Mouse (Mus musculus): Measurements from ENCODE around the gene Otop3.

The Otop3 gene

GRCm38 (mm10) chr11:115318245-115319027 is 16.1 kb upstream of the Otop3 start:
- intact Hi-C loops (cut with DNase I) = loop anchor here (1.0 kb wide), 1 partner anchor 11 kb away; the partner anchor contains the start of gene Otop2

- intact Hi-C loops (cut with DNase I) = no loop called here
Observed at GRCm38 (mm10) chr11:115319704-115320383, 14.7 kb upstream of the Otop3 start.

GRCm38 (mm10) chr11:115321906-115322693 is 12.4 kb upstream of the Otop3 start, which contains the start of gene Ush1g:
TSS of gene Ush1g (minus strand) at chr11:115322041.
- intact Hi-C loops (cut with DNase I) = loop anchor here (2.0 kb wide), 1 partner anchor 33 kb away; no protein-coding TSS in a partner anchor

GRCm38 (mm10) chr11:115323354-115323753 is 11.2 kb upstream of the Otop3 start:
- intact Hi-C loops (cut with DNase I) = loop anchor here (2.0 kb wide), 1 partner anchor 31 kb away; no protein-coding TSS in a partner anchor

- intact Hi-C loops (cut with DNase I) = no loop called here
Observed at GRCm38 (mm10) chr11:115326730-115327129, 7.8 kb upstream of the Otop3 start.

GRCm38 (mm10) chr11:115329339-115329738 is 5.2 kb upstream of the Otop3 start:
- intact Hi-C loops (cut with DNase I) = no loop called here

GRCm38 (mm10) chr11:115335223-115335622 is 692 bp downstream of the Otop3 start:
- intact Hi-C loops (cut with DNase I) = no loop called here

GRCm38 (mm10) chr11:115336115-115336514 is 1.6 kb downstream of the Otop3 start:
- intact Hi-C loops (cut with DNase I) = no loop called here

- intact Hi-C loops (cut with DNase I) = no loop called here
Observed at GRCm38 (mm10) chr11:115337350-115337749, 2.8 kb downstream of the Otop3 start.

- intact Hi-C loops (cut with DNase I) = no loop called here
Observed at GRCm38 (mm10) chr11:115337826-115338225, 3.3 kb downstream of the Otop3 start.

GRCm38 (mm10) chr11:115341246-115341645 is 6.7 kb downstream of the Otop3 start:
- intact Hi-C loops (cut with DNase I) = no loop called here

- intact Hi-C loops (cut with DNase I) = no loop called here
Observed at GRCm38 (mm10) chr11:115341866-115342265, 7.3 kb downstream of the Otop3 start.

- intact Hi-C loops (cut with DNase I) = no loop called here
Observed at GRCm38 (mm10) chr11:115344967-115345366, 10.4 kb downstream of the Otop3 start.

- intact Hi-C loops (cut with DNase I) = no loop called here
Observed at GRCm38 (mm10) chr11:115345515-115345914, 11.0 kb downstream of the Otop3 start.

- intact Hi-C loops (cut with DNase I) = no loop called here
Observed at GRCm38 (mm10) chr11:115348681-115349248, 14.2 kb downstream of the Otop3 start.

- intact Hi-C loops (cut with DNase I) = no loop called here
Observed at GRCm38 (mm10) chr11:115349976-115350375, 15.4 kb downstream of the Otop3 start.

- intact Hi-C loops (cut with DNase I) = no loop called here
Observed at GRCm38 (mm10) chr11:115353375-115353774, 18.8 kb downstream of the Otop3 start.

- intact Hi-C loops (cut with DNase I) = loop anchor here (1.0 to 2.0 kb wide), 2 partner anchors 31 to 150 kb away; partner anchors contain the start of gene Ush1g
Observed at GRCm38 (mm10) chr11:115354183-115354582, 19.7 kb downstream of the Otop3 start.

GRCm38 (mm10) chr11:115358468-115358867 is 23.9 kb downstream of the Otop3 start:
- intact Hi-C loops (cut with DNase I) = loop anchor here (2.0 kb wide), 1 partner anchor 54 kb away; no protein-coding TSS in a partner anchor

- intact Hi-C loops (cut with DNase I) = loop anchor here (2.0 kb wide), 1 partner anchor 54 kb away; no protein-coding TSS in a partner anchor
Observed at GRCm38 (mm10) chr11:115359293-115359692, 24.8 kb downstream of the Otop3 start.

GRCm38 (mm10) chr11:115359726-115360125 is 25.2 kb downstream of the Otop3 start:
- intact Hi-C loops (cut with DNase I) = loop anchor here (2.0 kb wide), 1 partner anchor 53 kb away; no protein-coding TSS in a partner anchor
